Mouse (Mus musculus) ES-CJ7 (cell line): Measurements from ENCODE around the gene Lamtor2.

Source experiments
- DNase-seq: peaks from one replicate; pipeline ENCODE4 v3.0.0; 2011; ENCODE audit warnings: low read depth, low spot score

Lamtor2 gene

DNA sequence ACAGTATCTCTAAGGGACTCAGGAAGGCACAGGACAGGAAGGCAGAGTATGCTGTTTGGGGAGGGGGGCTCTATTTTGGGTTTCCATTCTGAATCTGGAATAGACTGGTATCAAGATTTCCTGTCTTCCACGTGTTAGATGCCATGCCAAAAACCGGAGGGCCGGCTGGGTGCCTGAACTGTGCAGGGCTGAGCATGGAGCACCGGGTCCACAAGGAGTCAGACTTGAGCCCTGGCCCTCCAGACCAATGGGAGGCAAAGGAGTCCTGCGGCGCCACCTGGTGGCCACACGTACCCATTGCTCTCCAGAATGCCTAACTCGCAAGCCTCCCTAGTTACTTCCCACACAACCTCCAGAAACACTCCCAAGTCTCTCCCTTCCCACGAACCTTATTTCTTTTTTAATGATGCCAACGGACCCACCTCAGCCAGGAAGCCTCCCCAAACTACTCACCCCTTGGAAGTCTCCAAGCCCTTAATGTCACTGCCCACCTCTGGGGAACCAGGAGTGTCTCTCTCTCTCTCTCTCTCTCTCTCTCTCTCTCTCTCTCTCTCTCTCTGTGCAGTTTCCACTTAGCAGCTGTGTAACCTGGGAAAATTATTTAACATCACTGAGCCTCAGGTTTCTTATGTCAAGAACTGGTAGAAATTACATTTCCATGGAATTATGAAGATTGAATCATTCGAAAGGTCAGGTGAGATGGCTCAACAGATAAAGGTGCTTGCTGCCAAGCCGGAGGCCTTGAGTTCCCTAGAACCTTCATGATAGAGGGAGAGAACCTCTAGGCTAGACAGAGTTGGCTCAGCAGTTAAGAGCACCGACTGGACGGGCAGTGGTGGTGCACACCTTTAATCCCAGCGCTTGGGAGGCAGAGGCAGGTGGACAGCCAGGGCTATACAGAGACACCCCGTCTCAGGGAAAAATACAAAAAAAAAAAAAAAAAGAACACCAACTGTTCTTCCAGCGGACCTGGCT is 26.4 kb downstream of the Lamtor2 start:
- DNase-seq, result peak; percentile 94

DNA sequence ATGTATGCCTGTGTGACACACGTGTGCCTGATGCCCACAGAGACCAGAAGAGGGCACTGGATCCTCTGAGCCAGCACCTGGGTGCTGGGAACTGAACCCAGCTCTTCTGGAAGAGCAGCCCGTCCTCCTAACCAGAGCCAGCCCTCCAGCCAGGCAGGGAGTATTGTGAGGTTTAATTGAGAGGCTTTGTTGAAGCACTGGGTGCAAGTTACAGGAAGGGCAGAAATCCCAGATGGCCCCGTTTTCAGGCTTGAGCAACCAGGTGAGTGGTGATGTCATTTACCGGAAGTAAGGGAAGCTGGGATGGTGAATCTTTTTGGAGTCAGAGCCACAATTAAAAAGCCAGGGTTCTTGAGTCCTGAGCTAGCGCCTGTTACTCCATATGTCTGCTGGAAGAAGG is 27.9 kb downstream of the Lamtor2 start:
- DNase-seq, result no peak

DNA sequence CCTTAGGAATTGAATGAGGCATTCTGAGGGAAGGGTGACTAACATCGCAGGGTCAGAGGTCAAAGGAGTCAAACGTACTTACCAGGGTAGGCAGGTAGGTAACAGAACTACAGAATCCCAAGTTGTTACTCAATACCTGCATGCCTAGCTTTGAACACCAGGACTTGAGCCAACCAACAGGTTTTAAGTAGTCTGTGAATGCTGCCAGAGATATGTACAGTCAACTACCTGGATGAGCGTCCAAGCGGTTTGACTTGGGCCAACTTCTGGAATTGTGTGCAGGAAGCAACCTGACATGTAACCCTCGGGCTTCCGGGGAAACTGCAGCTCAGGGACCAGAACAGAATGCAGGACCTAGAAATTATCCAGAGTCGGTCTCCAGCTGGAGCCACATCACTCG is 29.8 kb downstream of the Lamtor2 start:
- DNase-seq, result no peak

DNA sequence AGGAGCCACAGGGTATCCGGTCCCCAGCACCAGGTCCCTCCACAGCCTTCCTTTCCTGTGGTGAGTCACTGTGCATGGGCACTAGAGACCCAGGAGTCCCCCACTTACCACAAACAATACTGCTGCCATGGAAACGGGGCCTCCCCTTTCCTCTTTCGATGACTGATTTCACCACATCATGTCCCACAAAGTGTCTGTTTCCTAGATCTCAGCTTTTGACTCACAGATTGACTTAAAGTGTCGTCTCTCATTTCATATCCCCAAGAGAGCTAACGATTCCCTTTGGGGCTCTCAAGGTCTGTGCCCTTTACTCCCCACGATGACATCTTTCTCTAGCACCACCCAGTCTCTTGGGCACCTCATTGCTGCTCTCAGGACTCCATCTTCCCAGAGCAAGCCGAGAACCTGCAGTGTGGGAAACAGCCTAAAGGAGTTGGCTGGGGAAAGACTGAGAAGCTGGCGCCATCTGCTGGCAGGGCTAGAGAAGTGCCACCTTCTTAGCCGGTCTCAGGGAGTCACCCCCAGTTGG is 31.0 kb downstream of the Lamtor2 start:
- peak; percentile 82 for DNase-seq

DNA sequence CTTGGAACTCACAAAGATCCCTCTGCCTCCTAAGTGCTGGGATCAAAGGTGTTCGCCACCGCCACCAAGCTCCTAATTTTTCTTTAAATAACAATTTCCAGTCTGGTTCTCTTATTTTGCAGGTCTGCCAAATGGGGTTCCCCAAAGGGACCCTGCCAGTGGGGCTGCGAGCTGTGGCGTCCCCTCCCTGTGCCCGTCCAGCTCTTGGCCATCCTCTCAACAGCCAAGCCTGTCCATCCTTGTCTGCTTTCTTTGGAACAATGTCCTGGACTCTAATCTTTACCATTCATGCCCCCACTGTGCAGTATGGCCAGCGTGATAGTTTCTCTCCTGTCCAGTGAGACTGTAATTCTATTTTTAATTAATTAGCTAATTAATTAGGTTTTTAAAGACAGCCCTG is 31.7 kb downstream of the Lamtor2 start:
- no peak for DNase-seq

DNA sequence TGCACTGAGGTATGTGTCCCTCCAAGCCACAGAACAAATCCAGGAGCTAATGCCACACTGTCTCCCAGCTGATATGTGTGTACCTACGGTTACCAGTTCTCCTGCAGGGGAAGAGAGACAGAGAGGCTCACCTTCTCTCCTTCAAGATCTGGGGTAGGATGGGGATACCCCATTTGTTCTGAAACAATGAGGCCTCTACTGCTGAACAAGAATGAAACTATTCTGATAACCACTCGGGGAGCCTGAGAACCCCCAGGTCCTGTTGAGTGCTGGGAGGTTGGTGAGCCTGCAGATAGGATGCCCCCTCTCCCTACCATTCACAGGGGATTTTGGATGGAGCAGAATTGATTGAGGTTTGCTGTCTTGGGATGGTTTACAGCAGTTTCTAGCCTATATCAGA is 32.8 kb downstream of the Lamtor2 start:
- DNase-seq, result no peak

DNA sequence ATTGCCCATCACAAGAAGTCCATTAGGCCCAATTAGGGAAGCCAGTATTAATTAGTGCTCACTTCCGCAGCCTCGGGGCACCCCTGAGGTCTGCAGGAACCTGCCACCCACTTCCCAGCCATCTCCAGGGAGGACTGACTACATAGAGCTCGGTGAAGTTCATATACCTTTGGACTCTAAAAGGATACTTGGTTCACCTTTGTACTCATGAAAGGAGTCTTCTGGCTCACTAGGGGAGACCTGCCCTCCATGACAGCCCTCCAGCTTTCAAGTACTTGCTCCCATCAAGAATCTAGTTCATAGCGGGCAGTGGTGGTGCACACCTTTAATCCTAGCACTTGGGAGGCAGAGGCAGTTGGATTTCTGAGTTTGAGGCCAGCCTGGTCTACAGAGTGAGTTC is 34.5 kb downstream of the Lamtor2 start:
- no peak for DNase-seq

DNA sequence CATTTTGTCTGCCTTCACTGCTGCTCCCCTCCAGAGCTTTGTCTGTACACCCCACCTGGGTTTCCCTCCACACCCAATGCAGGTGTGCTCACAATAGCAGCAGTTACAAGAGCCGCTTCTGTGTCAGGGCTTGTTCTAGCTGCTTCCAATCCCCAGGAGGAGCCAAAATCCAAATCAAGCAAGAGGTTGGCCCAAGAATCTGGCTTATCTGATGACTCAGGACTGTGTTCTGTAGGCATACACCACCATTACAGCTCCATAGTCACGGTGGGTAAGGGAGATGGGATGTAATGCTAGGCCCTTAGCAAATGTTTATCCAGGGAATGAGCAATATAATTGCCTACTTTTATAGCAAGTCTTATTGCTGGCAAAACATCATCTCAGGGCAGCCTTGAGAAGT is 36.5 kb downstream of the Lamtor2 start:
- no peak for DNase-seq

DNA sequence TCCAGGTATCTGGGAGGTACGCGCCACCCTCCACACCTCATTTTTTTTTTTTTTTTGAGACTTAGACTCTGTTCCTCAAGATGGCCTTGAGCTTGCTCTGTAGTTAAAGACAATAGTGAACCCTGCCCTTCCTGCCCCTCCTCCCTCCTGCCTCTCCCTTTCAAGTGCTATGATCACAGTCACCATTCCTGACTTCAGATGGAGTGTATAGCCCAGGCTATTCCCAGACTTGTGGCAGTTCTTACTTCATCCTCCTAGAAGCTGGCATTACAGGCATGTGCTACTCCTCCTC is 37.8 kb downstream of the Lamtor2 start:
- peak; percentile 67 for DNase-seq

DNA sequence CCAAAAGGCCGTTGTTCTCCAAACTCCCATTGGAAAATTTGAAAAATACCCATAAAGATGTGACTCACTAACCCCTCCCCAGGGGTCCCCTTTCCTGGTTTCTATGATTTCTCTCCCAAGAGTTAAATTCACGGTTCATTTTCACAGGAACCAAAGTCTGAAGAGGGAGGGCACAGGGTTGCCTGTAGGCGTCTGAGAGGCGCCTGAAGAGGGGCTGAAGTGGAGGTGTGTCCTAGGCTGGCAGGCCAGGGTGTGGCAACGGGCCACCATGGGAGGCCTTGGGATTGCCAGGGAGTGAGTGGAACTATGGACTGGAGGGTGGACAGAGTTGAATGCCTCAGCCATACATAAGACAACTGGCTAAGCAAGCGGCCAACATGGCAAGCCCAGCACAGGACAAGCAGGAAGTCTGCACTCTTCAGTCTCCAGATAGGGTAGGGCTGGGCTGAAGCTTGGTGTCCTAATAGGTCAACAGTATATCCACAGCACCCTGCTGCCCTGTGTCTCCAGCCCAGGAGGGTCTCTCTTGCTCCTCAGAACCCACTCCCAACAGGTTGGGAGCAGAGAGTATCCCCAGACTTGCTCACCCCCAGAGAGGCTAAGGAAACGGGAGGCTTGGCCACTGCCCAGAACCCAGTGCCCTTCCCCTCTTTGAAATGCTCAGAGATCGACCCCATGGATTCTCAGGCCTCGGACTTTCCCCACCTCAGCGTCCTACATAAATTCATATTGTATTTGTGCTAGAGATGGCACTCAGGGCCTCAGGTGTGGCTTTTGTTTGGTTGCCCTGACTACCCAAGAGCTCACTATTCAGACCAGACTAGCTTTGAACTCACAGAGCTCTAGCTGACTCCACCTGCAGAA is 38.4 kb downstream of the Lamtor2 start:
- no peak for DNase-seq

DNA sequence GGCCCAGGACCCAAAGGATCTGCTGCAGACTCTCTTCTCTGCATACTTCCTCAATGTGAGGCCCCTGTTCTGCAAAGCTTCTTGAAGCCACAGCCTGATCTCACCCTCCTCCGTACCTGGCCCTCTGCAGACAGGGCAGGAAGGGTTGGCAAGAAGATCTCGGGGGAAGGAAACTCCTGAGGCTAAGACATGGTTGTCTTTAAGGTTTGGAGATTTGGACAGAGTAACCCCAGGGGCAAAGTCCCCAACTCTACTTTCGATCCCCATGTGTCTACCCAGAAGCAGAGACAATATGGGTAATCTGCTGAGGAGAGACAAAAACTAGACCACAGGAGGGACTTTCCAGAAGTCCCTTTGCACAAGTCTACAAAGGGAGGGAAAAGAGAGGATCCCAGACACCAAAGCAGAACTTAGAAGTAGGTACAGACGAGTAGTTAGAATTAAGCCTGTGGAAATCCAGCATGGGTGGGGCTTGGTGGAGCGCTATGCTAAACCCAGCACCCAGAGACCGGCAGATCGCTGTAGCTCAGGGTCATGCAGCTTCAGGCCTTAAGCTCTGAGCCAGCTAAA is 39.2 kb downstream of the Lamtor2 start:
- no peak for DNase-seq

DNA sequence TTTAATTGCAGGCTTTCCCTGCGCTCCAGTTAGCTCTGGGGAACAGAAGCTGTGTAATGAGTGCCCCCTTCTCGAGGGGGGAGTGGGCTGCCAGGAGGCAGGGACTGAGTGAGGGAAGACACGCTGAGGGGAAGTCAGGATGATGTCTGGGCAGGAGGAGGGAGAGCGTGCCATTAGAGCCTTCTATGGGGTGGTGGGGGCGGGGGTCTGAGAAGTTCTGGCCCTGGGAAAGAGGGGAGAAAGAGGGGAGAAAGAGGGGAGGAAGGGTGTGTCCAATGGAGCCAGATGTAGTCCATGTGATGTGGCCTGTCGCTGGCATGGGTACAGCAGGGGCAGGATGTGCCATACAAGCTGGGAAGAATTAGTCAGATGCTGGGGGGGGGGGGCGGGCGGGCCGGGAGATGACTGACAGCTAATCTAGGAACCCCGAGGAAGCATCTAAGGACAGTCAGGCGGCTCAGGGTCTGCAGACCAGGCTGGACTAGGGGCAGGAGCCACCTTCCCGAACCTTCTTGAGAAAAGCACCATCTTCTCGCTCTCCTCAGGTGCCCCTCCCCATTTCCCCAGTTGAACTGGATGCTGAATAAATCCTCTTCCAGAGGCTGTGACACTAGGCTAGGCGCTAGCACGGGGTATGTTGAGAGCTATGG is 39.9 kb downstream of the Lamtor2 start:
- no peak for DNase-seq

DNA sequence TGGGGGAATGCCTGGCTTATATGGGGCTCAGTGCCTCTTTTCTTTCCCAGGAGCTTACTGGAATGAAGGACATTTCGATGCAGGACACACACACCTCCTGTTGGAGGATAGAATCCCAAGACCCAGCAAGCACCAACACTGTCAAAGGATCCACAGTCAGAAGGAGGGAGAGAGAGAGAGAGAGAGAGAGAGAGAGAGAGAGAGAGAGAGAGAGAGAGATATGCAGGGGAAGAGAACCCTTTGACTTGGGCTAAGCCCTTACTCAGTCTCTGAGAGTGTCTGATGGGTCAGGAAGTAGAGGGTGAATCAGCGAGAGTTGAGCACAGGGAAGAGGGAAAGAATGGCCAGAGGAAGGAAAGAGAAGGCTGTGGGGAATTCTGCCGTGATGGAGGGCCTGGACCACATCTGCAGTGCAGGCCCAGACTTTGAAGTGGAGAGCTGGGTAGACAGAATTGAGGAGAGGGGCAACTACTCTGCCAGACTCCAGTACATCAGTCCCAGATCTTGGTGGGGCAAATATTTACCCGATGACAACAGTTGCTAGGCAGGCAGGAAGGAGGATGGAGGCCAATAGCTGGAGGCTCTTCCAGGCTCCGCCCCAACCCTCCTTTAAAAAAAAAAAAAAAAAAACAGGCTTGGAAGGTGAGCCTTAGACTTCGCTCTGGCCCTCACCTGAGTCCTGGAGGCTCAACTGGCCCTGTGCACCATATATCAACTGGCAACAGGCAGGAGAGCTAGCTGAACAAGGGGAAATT is 40.6 kb downstream of the Lamtor2 start:
- DNase-seq, result peak; percentile 60

DNA sequence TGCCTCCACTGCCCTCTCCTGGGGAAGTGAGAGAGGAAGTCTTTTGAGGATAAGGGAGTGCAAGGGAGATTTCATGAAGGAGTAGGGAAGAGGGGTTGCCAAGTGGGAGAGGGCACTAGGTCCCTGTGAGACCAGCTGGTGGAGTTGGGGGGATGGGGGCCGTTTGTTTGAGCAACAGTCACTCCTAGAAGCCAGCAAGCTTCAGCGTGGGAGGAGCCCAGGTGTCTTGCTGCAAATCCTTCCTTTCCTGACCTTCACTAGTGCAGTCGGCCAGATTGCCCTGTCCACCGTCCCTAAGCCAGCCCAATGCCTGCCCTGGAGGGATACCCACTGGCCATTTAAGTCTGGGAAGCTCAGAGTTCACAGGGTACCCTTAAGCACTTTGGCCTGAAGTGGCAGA is 41.3 kb downstream of the Lamtor2 start:
- DNase-seq, result no peak

DNA sequence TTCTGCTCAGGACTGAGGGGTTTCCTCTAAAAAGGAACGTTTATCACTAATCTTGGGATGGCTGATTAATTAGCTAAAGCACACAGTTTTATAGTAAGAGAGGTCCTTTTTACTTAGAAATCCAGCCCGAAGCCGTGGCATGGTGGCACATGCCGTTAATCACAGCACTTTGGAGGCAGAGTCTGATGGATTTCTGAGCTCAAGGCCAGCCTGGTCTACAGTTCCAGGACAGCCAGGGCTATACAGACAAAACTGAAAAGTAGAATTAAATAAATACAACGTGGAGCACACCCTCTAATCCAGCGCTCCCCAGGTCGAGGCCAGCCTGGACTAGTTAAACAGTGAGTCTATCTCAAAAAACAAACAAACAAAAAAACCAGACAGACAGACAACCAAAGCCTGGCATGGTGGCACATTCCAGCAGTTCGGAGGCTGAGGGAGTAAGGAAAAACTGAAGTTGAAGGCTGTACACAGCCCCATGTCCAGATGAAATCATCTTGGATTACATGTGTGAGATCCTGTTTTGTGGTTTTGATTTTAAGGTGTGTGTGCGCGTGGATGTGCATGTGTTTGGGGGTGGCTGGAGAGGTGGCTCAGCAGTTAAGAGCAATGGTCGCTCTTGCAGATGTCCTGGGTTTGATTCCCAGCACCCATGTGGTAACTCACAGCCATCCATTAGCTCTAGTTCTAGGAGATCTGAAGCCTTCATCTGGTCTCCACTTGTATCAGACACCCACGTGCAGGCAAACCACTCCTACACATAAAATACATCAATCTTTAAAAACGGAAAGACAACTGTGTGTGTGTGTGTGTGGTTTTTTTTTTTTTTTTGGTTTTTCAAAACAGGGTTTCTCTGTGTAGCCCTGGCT is 42.2 kb downstream of the Lamtor2 start:
- no peak for DNase-seq

DNA sequence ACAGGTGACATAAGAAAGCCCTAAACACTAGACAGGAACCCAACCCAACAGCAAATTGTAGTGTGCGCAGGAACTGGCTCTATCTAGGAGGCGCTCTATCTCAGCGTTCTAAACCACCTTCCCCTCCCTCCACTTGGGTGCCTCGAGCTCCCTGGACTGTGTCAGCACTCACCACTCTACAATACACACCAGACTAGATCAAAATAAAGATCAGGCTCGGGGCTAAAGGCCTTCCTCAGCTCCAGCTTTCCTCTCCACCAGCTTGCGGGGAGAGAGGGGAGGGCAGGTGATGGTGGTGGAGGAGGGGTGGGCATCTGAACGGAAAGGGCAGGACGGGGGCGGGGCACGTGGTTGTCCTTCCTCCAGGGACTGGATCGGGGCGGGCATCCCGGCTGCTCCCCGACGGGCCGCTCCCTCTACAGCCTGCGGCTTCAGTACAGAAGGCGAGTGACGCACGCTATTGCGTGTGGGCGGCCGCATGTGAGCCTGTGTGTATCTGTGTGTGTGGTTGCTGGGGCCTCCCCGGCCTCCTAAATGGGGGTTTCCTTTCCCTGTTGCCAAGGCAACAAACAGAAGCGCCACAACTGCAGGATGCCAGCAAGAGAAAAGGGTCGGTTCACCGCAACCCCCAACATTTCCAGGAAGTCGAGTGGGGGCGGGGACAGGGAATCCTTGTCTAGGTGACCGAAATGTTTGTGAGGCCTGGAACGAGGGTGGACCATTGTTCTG is 43.0 kb downstream of the Lamtor2 start, which contains the start of gene Lmna:
Lmna (minus strand) TSS at position 265 of the 729 bp plus-strand sequence.
- DNase-seq, result peak; percentile 97

DNA sequence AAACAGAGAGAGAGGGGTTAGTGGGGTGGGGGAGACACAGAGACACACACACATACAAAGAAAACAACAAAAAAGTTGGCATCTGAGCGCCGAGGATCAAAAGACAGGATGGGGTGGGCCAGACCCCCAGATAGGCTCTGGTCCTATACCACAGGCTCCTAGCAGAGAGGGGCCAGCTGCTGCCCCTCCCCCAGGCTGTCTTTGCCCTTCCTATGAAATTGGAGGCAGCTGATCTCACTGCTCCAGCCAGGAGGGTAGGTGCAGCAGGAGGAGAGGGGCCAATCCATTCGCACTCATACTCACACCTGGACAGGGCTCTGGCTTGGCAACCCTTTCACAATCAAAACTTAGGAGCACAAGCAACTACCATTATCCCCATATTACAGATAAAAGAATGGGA is 43.6 kb downstream of the Lamtor2 start:
- DNase-seq, result no peak

DNA sequence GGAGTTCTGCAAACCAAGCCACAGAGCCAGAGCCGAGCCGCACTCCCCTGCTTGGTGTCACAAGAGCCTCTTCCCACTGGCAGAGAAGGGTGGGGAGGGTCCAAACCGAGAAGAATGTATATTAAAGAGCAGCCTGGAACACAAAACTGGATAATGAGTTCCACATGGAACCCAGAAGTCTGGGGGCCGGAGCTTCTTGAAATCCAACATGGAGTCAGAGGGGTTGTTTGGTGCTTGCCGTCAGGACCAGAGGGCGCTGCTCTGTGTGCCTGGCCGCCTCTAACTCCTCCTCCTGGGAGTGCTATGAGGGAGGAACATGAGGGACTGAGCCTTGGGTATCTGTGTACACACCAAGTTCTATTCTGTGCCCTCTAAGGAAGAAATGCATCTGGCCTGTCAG is 47.1 kb downstream of the Lamtor2 start:
- peak; percentile 56 for DNase-seq

DNA sequence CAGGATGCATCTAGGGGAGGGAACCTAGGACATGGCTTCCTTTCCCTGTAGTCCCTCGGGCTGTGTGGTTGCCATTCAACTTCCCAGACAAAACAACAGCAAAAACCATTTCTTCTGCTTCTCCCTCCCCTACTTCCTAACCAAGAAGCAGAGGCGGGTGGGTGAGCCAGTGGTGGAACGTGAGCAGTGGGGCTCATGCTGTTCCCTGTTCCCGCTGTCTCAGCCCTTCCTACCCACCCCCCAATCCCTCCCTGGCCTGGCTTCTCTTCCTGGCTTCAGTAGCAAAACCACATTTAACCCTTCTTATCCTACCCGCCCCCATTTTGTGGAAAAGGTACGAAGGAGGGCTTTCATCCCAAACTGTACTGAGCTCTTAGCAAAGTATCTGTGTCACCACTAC is 47.8 kb downstream of the Lamtor2 start:
- DNase-seq, result no peak
